ENCODE assay signal across 18 mouse cellular contexts in genomic region chr3:54434571-54434970, GRCm38 (mm10).
"Had no signal": no experiment of that assay in that cellular context is flagged by ENCODE, and none has a peak within 500 bp of the region (broad histone marks: within the 10 kb centered on the region; RNA-seq: fewer than 3 reads in every experiment).

No protein-coding gene starts in this region.

- H3K9ac ChIP-seq: kidney, embryonic 15.5 days; liver, embryonic 13.5 days; neural tube, embryonic 12.5 days; neural tube, embryonic 15.5 days; stomach, embryonic 15.5 days had no signal

- H3K27me3 ChIP-seq: kidney, embryonic 15.5 days; liver, embryonic 13.5 days; neural tube, embryonic 12.5 days; neural tube, embryonic 15.5 days; stomach, embryonic 15.5 days had no signal

- H3K36me3 ChIP-seq: kidney, embryonic 15.5 days; liver, embryonic 13.5 days; neural tube, embryonic 12.5 days; neural tube, embryonic 15.5 days; stomach, embryonic 15.5 days had no signal

- H3K27ac ChIP-seq: kidney, embryonic 15.5 days; left cerebral cortex, adult 2 months; liver, embryonic 13.5 days; neural tube, embryonic 12.5 days; neural tube, embryonic 15.5 days; stomach, embryonic 15.5 days had no signal

- H3K4me3 ChIP-seq: kidney, embryonic 15.5 days; left cerebral cortex, adult 2 months; liver, embryonic 13.5 days; neural tube, embryonic 12.5 days; neural tube, embryonic 15.5 days; stomach, embryonic 15.5 days had no signal

- H3K9me3 ChIP-seq: kidney, embryonic 15.5 days; liver, embryonic 13.5 days; neural tube, embryonic 12.5 days; neural tube, embryonic 15.5 days; stomach, embryonic 15.5 days had no signal

- DNase-seq: kidney, adult 8-10 months; kidney, postnatal 10 days; kidney, postnatal 36 days; layer of hippocampus, postnatal 36 days; liver, embryonic 13.5 days; lung, adult 2 months; lung, postnatal 14 days; lung, postnatal 4 days; midbrain, embryonic 14.5 days; right cerebral cortex, adult 18-20 months; right cerebral cortex, postnatal 25 days; spleen, adult 18-20 months; thymus, postnatal 25 days had no signal

- H3K4me2 ChIP-seq: kidney, embryonic 15.5 days; liver, embryonic 13.5 days; neural tube, embryonic 12.5 days; neural tube, embryonic 15.5 days; stomach, embryonic 15.5 days had no signal

- H3K4me1 ChIP-seq: kidney, embryonic 15.5 days; liver, embryonic 13.5 days; neural tube, embryonic 12.5 days; neural tube, embryonic 15.5 days; stomach, embryonic 15.5 days had no signal
